Mouse (Mus musculus) midbrain, embryonic 10.5 days (tissue): ENCODE data around the gene Rbm43. TPM values are rescaled to one million over a fixed set of nuclear protein-coding genes. Genes with fewer than 3 reads are reported as not detected.
"Not testable (repeated sequence)": the region's sequence is repeated elsewhere in the genome, so short reads cannot be mapped to it uniquely, and the experiment has no call there.

ENCODE experiments used
- DNase-seq: peaks from one replicate; pipeline ENCODE4 v3.0.0-alpha.2; 2017; ENCODE audit warnings: low spot score
- H3K27ac ChIP-seq: fragments of 300-500 bp; sonication (generic); replicated peaks from 2 replicates; pipeline ENCODE4 v1.5.1; 2016; ENCODE audit warnings: mild to moderate bottlenecking
- H3K27me3 ChIP-seq: fragments of 300-500 bp; sonication (generic); 2 replicates; pipeline ENCODE4 v1.6.1; 2016; ENCODE audit warnings: low read depth, mild to moderate bottlenecking; ENCODE audit not compliant: poor library complexity, severe bottlenecking
- H3K36me3 ChIP-seq: fragments of 300-500 bp; sonication (generic); 2 replicates; pipeline ENCODE4 v1.6.1; 2016; ENCODE audit warnings: mild to moderate bottlenecking, moderate library complexity
- H3K4me1 ChIP-seq: fragments of 300-500 bp; sonication (generic); 2 replicates; pipeline ENCODE4 v1.6.1; 2016
- H3K4me3 ChIP-seq: fragments of 300-500 bp; sonication (generic); 2 replicates; pipeline ENCODE4 v1.5.1; 2016; ENCODE audit warnings: mild to moderate bottlenecking, moderate library complexity
- H3K9me3 ChIP-seq: fragments of 300-500 bp; sonication (generic); replicated peaks from 2 replicates; pipeline ENCODE4 v1.6.1; 2016; ENCODE audit warnings: mild to moderate bottlenecking
- WGBS: fragments of 180-500 bp; shearing (Covaris S2); methylation state at CpG from one replicate; pipeline ENCODE4 v1.1.7; 2016; 5-methylcytosine and 5-hydroxymethylcytosine counted together
- polyA plus RNA-seq: library from polyadenylated mRNA; unstranded; fragments of >200 nt; fragmentation: Nextera tagmentation; extraction: Ambion mirVana; gene quantifications from 2 replicates; pipeline ENCODE4 v1.2.1, GENCODE M21; 2016

The Rbm43 gene
- polyA plus RNA-seq, 1 experiment from 2014 or later = 5.9 TPM

DNA sequence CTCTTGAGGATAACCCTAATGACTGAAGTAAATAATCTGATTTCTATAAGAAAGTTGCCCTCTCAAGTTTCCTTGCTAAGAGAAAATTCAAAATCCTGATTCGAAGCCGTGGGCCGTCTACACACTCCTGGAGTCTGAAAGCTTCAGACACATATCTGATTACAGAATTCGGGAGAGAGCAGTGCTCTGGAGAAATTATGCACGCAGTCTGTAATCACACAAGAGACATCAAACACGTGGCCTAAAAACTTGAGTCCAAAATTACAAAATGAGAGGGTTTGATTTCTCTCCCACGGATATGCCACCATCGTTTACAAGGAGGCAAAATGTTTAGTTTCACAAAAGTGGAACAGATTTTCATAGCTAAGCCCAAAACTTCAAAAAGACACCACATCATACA, 29.3 kb downstream of the Rbm43 start:
- no peaks in the 10 kb centered on the region for H3K9me3 ChIP-seq
- H3K36me3 ChIP-seq = no peaks in the 10 kb centered on the region
- DNase-seq = no peak
- 92% methylated on average over 8 of the region's 8 CpGs for WGBS
- no peaks in the 10 kb centered on the region; the same call in 1 of the 2 replicates for H3K27me3 ChIP-seq
- H3K27ac ChIP-seq = no peak overlapping the region
- peaks cover 11% of the 10 kb centered on the region for H3K4me1 ChIP-seq
- no peak overlapping the region for H3K4me3 ChIP-seq

DNA sequence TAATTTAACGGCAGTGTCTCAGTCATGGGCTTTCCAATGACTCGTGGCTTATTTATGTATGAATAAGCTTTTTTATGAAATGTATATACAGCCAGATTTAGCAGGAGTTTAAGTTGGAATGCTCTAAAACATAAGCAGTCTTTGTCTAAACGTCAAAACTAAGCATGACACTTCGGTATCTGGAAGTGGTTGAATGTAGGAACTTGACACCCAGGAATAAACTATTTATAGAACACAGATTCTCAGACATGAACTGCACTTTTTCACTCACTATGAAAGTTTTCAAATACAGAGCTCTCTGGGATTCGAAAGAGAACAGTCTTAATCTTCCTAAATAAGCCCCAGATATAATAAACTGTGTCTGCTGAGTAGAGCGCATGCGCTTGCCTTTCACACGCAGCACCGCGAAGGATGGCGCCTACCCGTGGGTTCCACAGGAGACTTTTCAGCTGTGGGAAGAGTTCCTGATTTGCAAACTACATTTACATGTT, 42.5 kb downstream of the Rbm43 start:
- Histone ChIP-seq H3K27me3 (no peaks in the 10 kb centered on the region), H3K4me3 (no peak overlapping the region), H3K9me3 (no peaks in the 10 kb centered on the region), H3K4me1 (no peaks in the 10 kb centered on the region), H3K27ac (no peak overlapping the region), H3K36me3 (no peaks in the 10 kb centered on the region)
- 92% methylated on average over 12 of the region's 12 CpGs for WGBS
- no peak for DNase-seq

DNA sequence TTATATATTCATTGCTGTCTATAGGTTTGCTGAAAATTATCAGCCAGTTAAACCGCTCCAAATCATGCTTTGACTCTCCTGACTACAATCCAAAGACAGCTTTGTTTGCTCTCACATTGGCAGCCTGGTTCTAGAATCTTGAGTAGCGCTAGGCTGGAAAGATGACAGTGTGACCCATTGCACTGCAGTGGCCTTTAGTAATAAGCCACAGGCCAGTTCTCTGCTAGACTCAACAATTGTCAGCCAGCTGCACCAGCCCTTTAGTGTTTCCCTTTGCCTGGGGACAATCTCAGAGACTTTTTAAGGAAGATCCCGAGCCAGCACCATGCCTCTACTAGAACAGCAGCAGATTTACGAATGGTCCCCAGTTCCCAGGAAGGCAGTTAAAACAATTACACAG, 44.0 kb downstream of the Rbm43 start:
- WGBS = 94% methylated on average over 4 of the region's 4 CpGs
- H3K36me3 ChIP-seq = no peaks in the 10 kb centered on the region
- DNase-seq = no peak
- no peaks in the 10 kb centered on the region for H3K4me1 ChIP-seq
- 0 out of 2 replicates have a peak, but pooled peaks cover under 1% of the 10 kb centered on the region for H3K9me3 ChIP-seq
- no peak overlapping the region for H3K4me3 ChIP-seq
- no peaks in the 10 kb centered on the region for H3K27me3 ChIP-seq
- no peak overlapping the region for H3K27ac ChIP-seq

DNA sequence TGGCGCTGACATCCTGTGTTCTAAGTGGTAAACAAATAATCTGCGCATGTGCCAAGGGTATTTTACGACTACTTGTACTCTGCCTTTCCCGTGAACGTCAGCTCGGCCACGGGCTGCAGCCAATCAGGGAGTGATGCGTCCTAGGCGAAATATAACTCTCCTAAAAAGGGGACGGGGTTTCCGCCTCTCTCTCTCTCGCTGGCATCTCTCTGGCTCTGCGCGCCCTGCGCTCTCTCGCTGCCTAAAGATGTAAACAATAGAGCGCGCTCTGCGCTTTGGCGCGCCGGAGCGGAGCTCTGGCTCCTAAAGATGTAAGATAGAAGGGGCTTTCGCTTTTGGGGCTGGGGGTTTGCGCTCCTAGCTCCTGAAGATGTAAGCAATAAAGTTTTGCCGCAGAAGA, 44.8 kb downstream of the Rbm43 start:
- not testable (repeated sequence) for H3K4me3 ChIP-seq, H3K36me3 ChIP-seq, H3K27ac ChIP-seq, H3K27me3 ChIP-seq, H3K9me3 ChIP-seq, DNase-seq, H3K4me1 ChIP-seq
- 98% methylated on average over 16 of the region's 26 CpGs for WGBS

DNA sequence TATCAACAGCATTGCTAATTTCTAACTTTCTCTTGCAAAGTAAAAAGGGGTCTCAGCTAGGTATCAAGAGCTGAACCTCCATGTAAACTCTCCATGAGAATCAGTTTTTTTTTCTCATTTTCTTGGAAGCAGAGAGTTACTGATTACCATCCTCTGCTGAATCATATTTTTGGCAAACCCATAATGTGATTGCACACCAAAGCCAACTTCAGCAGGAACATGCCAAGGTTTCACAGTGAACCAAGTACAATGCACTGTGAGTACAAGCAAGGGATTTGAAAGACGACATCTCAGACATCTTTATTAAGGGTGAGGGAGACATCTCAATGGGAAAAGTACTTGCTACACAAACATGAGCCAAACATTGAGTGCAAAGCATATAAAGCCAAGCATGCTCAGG, 54.8 kb downstream of the Rbm43 start:
- no peak for DNase-seq
- Histone ChIP-seq H3K36me3 (no peaks in the 10 kb centered on the region), H3K27ac (no peak overlapping the region), H3K9me3 (no peaks in the 10 kb centered on the region), H3K4me1 (no peaks in the 10 kb centered on the region), H3K27me3 (no peaks in the 10 kb centered on the region), H3K4me3 (no peak overlapping the region)
- WGBS = 83% methylated on average over 1 of the region's 1 CpGs

Other genes starting within 250 kb of the Rbm43 start
- gene Nmi, start 38.3 kb upstream of the Rbm43 start, polyA plus RNA-seq = 4.2 and 5.2 TPM in 2 replicates
- gene Tnfaip6, start 102.8 kb upstream of the Rbm43 start, polyA plus RNA-seq = 19.4 and 21.6 TPM in 2 replicates
- 32.1 and 35.5 TPM in 2 replicates for gene Rif1, start 137.7 kb upstream of the Rbm43 start, polyA plus RNA-seq